Mouse (Mus musculus) thymus, postnatal 14 days (tissue): ENCODE data around the gene Picalm.

ENCODE experiments used
- DNase-seq: peaks from one replicate; pipeline ENCODE4 v3.0.0; 2021

Gene Picalm

DNA sequence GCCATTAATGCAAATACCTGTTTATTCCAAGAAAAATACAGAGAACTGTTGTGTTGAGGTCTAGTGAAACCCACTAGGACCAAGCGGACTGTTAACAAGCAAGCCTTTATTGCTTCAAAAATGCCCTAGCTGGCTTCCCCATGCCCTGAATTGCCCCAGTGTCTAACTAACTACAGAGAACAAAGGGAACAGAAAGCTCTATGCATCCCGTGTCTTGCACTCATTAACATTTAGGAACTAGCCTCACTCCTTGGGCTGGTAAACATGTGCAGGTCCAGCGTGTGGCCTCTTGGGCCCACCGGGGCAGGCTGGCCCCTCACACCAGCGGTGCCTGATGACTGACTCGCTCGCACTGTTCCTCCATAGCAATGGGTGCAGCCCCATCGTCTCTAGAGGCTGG is 86.5 kb downstream of the Picalm start:
- no peak for DNase-seq

DNA sequence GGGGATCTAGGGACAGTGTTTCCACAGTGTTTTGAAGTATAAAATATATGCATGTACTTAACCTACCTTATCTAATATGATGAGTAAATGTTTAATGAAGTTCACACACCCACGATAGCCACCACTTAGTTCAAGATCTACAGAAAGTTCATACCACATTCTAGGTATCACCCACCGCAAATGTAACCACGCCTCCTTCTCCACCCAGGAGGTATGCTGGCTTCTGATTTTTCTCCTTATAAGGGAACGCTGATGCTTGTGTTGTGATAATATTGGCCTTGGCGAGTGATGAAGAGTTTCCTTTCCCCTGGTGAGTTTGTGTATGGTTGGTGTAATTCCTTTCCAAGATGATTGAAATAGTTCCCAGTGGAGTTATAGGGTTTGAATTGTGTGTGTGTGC is 88.1 kb downstream of the Picalm start:
- no peak for DNase-seq

DNA sequence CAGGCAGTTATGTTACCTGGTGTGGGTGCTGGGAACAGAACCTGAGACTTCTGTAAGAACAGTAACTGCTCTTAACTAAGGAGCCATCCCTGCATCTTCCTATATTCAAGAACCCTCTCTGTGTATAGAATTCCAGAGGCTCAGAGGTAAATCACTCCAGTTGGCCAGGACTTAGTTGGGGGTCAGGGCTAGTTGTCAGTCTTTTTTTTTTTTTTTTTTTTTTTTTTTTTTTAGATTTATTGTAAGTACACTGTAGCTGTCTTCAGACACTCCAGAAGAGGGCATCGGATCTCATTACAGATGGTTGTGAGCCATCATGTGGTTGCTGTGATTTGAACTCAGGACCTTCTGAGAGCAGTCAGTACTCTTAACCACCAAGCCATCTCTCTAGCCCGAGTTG is 91.5 kb downstream of the Picalm start:
- no peak for DNase-seq

DNA sequence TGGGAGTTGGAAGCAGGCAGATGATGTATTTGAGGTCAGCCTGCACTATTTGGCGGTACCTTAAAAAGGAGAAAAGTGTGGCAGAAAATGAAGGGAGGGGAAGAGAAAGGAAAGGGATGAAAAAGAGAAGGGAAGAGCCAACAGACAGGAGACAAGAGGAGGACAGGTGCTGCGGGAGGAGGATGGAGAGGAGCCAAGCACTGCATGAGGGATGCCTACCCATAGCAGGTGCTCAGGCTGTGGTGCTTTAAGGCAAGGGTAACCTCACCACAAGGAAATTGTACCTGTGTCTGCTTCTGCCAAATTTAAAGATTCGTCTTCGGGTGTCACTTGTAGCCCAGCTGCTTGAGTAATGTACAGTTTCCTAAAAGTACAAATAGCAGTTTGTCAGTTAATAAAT is 98.1 kb downstream of the Picalm start:
- no peak for DNase-seq

DNA sequence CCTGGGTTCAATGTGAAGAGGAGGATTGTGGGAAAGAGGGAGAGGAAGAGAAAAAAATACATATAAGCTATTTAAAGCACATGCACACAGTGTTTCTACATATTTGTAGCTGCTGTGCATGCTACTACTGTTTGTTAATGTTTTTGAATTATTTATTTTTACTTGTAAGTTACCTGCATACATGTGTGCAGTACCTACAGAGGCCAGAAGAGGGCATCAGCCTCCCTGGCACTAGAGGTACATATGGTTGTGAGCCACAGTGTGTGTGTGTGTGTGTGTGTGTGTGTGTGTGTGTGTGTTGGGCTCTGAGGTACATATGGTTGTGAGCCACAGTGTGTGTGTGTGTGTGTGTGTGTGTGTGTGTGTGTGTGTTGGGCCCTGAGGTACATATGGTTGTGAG is 98.9 kb downstream of the Picalm start:
- DNase-seq: peak; percentile 40

DNA sequence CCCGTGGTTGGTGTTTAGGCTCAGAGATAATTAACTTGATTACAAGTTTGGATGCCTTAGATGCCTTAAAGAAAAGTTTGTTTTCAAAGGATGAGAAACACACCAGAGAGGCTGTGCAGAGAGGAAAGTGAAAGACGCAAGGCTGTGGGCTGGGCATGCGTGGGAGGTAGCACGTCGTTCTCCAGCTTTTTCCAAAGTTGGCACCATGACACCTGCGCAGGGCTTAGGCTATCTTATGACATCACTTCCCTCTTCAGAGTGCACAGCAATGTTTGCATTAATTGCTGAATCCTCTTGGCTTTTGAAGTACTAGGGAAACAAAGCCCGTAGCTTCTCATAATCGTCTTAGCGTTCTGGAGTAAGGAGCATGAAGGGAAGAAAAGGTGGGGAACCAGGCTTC is 101.4 kb downstream of the Picalm start:
- no peak for DNase-seq

DNA sequence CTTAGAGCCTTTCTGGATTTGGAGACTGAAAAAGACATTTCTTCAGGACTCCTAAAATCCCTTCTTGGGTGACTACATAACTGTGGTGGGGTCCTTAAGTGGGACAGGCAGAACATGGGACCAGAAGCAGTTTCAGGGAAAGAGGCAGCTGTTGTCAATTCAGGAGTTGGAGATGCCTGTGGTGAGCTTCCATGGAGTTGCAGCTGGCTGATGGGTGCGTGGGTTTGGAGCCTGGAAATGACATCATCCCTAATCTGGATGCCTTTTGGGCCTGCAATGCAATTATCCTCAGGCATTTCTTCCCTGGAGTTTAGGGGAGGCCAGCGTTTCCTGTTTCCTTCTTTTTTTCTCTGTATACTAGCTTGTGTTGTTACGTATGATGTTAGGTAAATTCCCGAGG is 103.9 kb downstream of the Picalm start:
- DNase-seq: no peak

DNA sequence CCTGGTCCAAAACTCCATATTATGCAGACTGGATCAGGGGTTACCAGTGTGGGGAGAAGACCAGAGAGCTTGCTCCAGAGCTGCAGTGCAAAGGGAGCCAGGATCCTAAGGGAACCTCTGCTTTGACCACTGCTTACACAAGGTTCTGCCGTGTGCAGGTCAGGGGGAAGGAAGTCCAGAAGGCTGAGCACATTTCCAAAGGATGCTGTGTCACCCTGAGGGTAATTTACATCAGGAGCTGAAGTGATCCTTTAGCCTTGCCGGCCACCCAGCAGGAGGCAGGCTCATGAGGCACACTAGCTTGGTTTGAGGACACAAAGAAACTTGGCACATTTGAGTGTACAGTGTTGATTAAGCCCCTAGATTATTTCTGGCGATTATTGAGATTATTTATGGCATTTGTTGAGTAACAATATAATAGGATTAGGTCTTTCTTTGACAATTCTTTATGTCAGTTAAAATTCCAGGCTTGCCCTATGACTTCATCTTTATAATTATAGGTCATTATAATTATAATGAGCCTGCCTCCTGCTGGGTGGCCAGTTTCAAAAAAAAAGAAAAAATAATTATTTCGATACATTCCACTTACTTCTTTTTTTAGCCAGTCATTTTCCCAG is 106.4 kb downstream of the Picalm start:
- no peak for DNase-seq

DNA sequence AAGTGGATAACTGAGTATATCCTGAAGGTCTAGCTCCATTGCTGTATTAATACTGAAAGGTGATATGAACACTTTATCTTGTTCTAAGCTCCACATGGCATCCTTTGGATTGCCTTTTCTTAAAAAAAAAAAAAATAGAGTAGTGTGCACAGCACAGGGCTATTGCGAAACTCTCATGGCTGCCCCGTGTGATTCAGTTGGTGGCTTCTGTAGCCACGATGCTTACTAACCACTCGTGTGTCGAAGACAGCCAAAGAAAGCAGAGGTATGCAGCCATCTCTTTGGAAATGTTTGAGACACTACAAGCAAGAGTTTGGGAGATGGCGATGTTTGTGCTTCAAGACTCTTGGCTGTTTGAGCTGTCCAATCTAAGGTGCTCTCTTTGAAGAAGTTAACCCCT is 113.1 kb downstream of the Picalm start:
- DNase-seq: no peak

DNA sequence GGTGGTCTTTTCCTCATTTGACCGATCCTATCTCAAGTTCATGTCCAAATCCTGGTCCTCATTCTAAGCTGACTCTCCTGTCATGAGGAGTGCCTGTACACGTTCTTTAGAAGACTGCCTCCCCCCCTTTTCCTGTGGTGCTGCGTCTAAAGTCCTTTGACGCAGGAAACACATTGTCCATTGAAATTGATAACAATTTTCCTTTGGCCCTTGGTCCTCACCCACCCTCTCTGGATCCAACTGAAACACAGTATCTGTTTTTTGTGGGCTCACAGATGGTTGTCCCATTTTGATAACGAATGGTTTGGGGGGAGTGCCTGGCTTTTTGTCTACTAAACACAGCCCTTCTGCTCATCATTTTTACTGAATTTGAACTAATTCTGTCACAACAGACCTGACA is 113.6 kb downstream of the Picalm start:
- DNase-seq: no peak

DNA sequence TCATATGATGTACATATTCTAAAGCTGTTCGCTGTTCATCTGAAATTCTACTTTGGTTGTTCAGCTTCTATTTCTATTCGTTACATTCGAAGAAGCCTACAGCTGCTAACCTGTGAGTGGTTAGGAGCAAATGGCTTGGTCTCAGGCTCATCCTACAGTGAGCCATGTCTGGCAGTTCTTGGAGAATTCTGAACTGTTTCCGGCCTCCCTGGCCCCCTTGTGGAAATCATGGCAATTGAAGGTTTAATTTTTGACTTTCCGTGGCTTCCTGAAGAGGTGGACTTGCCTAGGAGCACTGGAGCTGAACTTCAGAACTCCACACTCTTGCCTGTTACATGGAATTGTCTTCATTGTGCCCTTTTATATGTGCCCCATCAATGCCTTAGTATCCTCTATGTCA is 122.9 kb downstream of the Picalm start:
- no peak for DNase-seq

DNA sequence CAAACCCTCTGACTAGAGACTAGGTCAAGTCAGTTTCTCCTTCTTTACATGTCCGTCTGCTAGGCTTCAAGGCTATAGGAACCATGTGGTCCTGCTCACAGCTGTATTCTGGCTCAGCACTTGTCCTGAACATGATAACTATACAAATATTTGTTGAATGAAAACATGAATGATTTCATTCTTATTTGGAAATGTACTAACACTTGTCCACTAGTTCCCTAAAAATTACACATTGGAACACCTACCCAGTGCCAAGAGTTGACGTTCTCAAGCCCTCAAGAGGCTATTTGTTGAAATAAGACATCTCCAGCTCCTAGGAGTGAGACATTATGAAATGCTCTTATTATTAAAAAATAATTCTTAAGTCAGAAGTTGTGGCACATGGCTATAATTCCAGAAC is 128.7 kb downstream of the Picalm start:
- no peak for DNase-seq

DNA sequence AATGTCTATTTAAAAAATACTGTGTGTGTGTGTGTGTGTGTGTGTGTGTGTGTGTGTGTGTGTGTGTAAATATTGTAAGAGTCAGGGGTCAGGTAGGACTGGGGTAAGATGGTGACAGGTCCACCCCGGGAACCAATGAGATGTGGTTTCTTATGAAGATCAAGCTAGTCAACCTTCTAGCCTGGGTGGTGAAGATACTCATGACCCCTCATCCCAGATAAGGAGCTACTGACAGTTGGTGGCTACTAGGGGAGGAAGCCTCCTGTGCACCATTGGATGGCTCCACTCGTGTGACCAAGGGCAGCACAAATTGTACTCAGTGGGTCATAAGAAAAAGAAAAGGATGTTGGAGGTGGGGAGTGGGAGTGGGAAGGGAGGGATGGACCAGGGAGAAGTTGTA is 129.9 kb downstream of the Picalm start:
- no peak for DNase-seq

DNA sequence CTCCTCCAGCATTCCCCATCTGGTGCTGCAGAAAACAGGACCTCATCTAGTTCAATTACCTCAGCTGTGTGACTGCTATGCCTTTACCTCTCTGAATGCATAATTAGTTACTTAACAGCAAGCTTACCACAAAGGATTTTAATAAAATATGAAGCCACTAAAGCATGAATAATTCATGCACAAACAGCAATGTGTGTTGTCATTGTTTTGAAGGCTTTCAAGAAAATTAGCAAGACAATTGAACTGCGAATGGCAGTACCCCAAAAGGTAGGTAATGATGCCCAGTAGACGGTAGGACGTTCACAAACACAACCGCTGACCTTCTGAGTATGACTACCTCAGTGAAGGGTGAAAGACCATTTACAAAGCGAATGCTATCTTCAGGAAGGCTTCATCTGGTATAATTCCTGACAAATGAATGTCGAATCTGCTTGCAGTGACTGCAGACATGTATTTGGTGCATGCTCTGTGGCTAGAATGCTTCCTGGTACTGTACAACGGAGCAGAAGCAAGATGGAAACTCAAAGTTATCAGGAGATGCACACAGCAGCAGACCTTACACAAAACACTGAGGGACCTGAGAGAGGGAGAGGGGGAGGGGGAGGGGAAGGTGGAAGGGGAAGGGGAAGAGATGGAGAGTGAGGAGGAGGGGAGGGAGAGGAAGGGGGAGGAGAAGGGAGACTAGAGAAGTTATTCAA is 132.0 kb downstream of the Picalm start:
- no peak for DNase-seq
